Mouse (Mus musculus): ENCODE measurements at regions not wholly inside any gene's neighbourhood (a gene's known extent, or its start where the extent isn't known, plus 50 kb on each side); places are given as distances from the start of the nearest gene placed in this dataset.
A peak's percentile ranks its signal among the peaks of the same experiment; 100 is the strongest.

- Histone ChIP-seq H3K4me1 (ENCODE audit: insufficient read depth, low read length) (0 out of 2 replicates have a peak, but pooled peaks cover 2% of the 10 kb centered on the region), H3K27me3 (ENCODE audit: insufficient read depth, low read length) (no peaks in the 10 kb centered on the region), H3K9ac (replicated peaks; ENCODE audit: low read length) (no peak overlapping the region), H3K4me2 (ENCODE audit: low read depth, low read length) (no peak overlapping the region), H3K4me3 (ENCODE audit: low read length) (no peak overlapping the region), H3K36me3 (ENCODE audit: insufficient read depth, low read length) (no peaks in the 10 kb centered on the region), H3K27ac (no peak overlapping the region), H3K9me3 (ENCODE audit: low read length) (no peaks in the 10 kb centered on the region)
- ATAC-seq, result no peak
- no peak for DNase-seq (ENCODE audit: low spot score)
- no peak for TF ChIP-seq CTCF (IDR thresholded peaks at IDR 0.05; ENCODE audit: low read depth)
- 62% methylated on average over 9 of the region's 9 CpGs for WGBS
These were observed 68.7 kb upstream of the Adrb1 start for GRCm38 (mm10) chr19:56653292-56653691.

DNA sequence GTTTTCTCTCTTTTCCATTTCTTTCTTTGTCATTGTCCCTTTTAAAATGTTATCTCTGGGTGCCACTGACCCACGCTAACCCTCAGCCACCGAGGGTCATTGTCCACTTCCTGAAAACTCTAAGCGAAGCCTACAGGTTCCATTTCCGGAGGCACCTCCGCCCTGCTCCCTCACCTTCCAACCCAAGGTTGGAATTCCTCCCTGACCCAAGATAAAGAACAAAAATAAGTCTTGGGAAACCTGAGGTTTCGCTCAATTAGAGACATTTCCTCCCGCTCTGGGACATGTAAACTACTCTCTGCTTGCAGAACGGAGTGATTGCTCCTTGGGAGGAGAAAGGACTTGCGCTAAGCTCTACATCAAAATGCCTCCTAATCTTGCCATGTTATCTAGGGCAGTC is 66.7 kb upstream of the Adrb1 start:
- no peak overlapping the region for H3K9ac ChIP-seq (replicated peaks; ENCODE audit: low read length)
- H3K4me1 ChIP-seq (ENCODE audit: insufficient read depth, low read length), result 0 out of 2 replicates have a peak, but pooled peaks cover 2% of the 10 kb centered on the region
- no peak for TF ChIP-seq CTCF (IDR thresholded peaks at IDR 0.05; ENCODE audit: low read depth)
- H3K27ac ChIP-seq, result no peak overlapping the region
- no peaks in the 10 kb centered on the region for H3K36me3 ChIP-seq (ENCODE audit: insufficient read depth, low read length)
- whole genome bisulfite sequencing, result 92% methylated on average over 9 of the region's 9 CpGs
- H3K4me3 ChIP-seq (ENCODE audit: low read length), result no peak overlapping the region
- no peak overlapping the region for H3K4me2 ChIP-seq (ENCODE audit: low read depth, low read length)
- no peak for DNase-seq (ENCODE audit: low spot score)
- no peaks in the 10 kb centered on the region for H3K27me3 ChIP-seq (ENCODE audit: insufficient read depth, low read length)
- no peaks in the 10 kb centered on the region for H3K9me3 ChIP-seq (ENCODE audit: low read length)
- ATAC-seq, result no peak

- ATAC-seq, result no peak
- WGBS, result 77% methylated on average over 4 of the region's 4 CpGs
- H3K4me1 ChIP-seq (ENCODE audit: insufficient read depth, low read length), result no peaks in the 10 kb centered on the region
- DNase-seq (ENCODE audit: low spot score), result no peak
- no peak for TF ChIP-seq CTCF (IDR thresholded peaks at IDR 0.05; ENCODE audit: low read depth)
- no peaks in the 10 kb centered on the region for H3K9me3 ChIP-seq (ENCODE audit: low read length)
- no peak overlapping the region for H3K4me2 ChIP-seq (ENCODE audit: low read depth, low read length)
- H3K27me3 ChIP-seq (ENCODE audit: insufficient read depth, low read length), result no peaks in the 10 kb centered on the region
- no peak overlapping the region for H3K27ac ChIP-seq
- H3K36me3 ChIP-seq (ENCODE audit: insufficient read depth, low read length), result no peaks in the 10 kb centered on the region
- H3K4me3 ChIP-seq (ENCODE audit: low read length), result no peak overlapping the region
- H3K9ac ChIP-seq (replicated peaks; ENCODE audit: low read length), result no peak overlapping the region
These were observed 61.3 kb upstream of the Adrb1 start for GRCm38 (mm10) chr19:56660566-56661199.

DNA sequence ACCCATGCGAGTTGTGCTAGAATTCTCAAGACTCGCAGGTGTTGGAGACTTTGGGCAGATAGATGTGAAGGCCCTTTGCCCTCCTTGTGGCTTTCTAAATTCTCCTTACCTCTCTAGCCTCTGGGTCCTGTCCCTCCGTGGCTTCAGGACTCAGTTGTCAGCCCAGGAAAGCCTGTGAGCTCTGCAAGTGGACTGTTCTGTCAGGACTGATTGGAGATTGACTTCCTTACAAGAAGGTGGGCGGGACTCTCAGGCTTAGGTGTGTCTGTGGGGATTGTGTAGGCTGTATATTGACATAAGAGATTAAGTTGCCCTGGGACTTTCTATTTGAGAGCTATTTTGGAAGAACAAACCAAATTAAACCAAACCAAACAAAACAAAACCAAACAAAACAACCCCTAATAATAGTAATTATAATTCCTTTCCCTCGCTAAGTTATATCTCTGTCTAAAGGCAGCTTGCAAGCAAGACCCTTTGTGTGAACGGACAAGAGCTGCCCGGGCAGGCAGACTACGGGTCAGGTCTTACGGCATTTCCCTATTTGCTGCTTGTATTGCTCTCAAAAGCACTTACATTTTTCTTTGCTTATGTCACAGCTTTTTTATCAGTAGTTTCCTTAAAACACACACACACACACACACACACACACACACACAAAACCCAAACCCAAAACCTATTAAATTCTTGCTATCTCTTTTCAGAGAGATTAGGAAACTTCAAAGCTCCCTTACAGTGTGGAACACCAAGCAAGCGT is 58.3 kb upstream of the Adrb1 start:
- no peak overlapping the region for H3K9ac ChIP-seq (replicated peaks; ENCODE audit: low read length)
- no peak for TF ChIP-seq CTCF (IDR thresholded peaks at IDR 0.05; ENCODE audit: low read depth)
- no peaks in the 10 kb centered on the region for H3K4me1 ChIP-seq (ENCODE audit: insufficient read depth, low read length)
- H3K4me2 ChIP-seq (ENCODE audit: low read depth, low read length), result no peak overlapping the region
- no peaks in the 10 kb centered on the region for H3K9me3 ChIP-seq (ENCODE audit: low read length)
- no peaks in the 10 kb centered on the region for H3K27me3 ChIP-seq (ENCODE audit: insufficient read depth, low read length)
- peak overlapping the region; percentile 68 for H3K27ac ChIP-seq
- ATAC-seq (no peak), DNase-seq (ENCODE audit: low spot score) (no peak)
- 80% methylated on average over 10 of the region's 10 CpGs for WGBS
- no peak overlapping the region for H3K4me3 ChIP-seq (ENCODE audit: low read length)
- H3K36me3 ChIP-seq (ENCODE audit: insufficient read depth, low read length), result no peaks in the 10 kb centered on the region

GRCm38 (mm10) chr19:56664307-56664775 is 57.7 kb upstream of the Adrb1 start:
- Histone ChIP-seq H3K27me3 (ENCODE audit: insufficient read depth, low read length) (no peaks in the 10 kb centered on the region), H3K4me2 (ENCODE audit: low read depth, low read length) (no peak overlapping the region), H3K9ac (replicated peaks; ENCODE audit: low read length) (no peak overlapping the region), H3K36me3 (ENCODE audit: insufficient read depth, low read length) (no peaks in the 10 kb centered on the region), H3K4me1 (ENCODE audit: insufficient read depth, low read length) (no peaks in the 10 kb centered on the region), H3K4me3 (ENCODE audit: low read length) (no peak overlapping the region), H3K9me3 (ENCODE audit: low read length) (no peaks in the 10 kb centered on the region), H3K27ac (peak overlapping the region; percentile 68)
- TF ChIP-seq CTCF (IDR thresholded peaks at IDR 0.05; ENCODE audit: low read depth), result no peak
- ATAC-seq (peak; percentile 92), DNase-seq (ENCODE audit: low spot score) (peak; percentile 63)
- WGBS, result 44% methylated on average over 10 of the region's 10 CpGs

GRCm38 (mm10) chr19:56664944-56665663 is 56.9 kb upstream of the Adrb1 start:
- DNase-seq (ENCODE audit: low spot score) (no peak), ATAC-seq (no peak; the same call in 1 of the 2 replicates)
- peak overlapping the region; percentile 68 for H3K27ac ChIP-seq
- no peaks in the 10 kb centered on the region for H3K9me3 ChIP-seq (ENCODE audit: low read length)
- WGBS, result 58% methylated on average over 7 of the region's 7 CpGs
- no peak overlapping the region for H3K9ac ChIP-seq (replicated peaks; ENCODE audit: low read length)
- no peaks in the 10 kb centered on the region for H3K36me3 ChIP-seq (ENCODE audit: insufficient read depth, low read length)
- no peak overlapping the region for H3K4me3 ChIP-seq (ENCODE audit: low read length)
- no peaks in the 10 kb centered on the region for H3K27me3 ChIP-seq (ENCODE audit: insufficient read depth, low read length)
- no peak for TF ChIP-seq CTCF (IDR thresholded peaks at IDR 0.05; ENCODE audit: low read depth)
- H3K4me1 ChIP-seq (ENCODE audit: insufficient read depth, low read length), result no peaks in the 10 kb centered on the region
- no peak overlapping the region for H3K4me2 ChIP-seq (ENCODE audit: low read depth, low read length)
